Mouse (Mus musculus): ENCODE measurements at regions not wholly inside any gene's neighbourhood (a gene's known extent, or its start where the extent isn't known, plus 50 kb on each side); places are given as distances from the start of the nearest gene placed in this dataset.

GRCm38 (mm10) chr15:69165482-69165801 is 2664.7 kb upstream of the Lrrc6 start:
- DNase-seq: no peak

- no peak for DNase-seq
Observed at GRCm38 (mm10) chr15:69164581-69165481, 2664.1 kb upstream of the Lrrc6 start.

GRCm38 (mm10) chr15:69161036-69161435 is 2660.3 kb upstream of the Lrrc6 start:
- peak; percentile 14 to 30 for DNase-seq

GRCm38 (mm10) chr15:69158124-69158523 is 2657.4 kb upstream of the Lrrc6 start:
- DNase-seq: no peak

Measured in cerebellum, postnatal 25 days (tissue).